17 mouse cellular contexts compared by ENCODE assay signal in genomic region chr2:105515326-105515725, GRCm38 (mm10).
A peak's percentile ranks its signal among the peaks of the same experiment; 100 is the strongest.
DNase-seq lines count a peak whose midpoint lies in the region; ATAC-seq and TF ChIP-seq lines count a peak whose summit lies in the region.
"Had no signal": no experiment of that assay in that cellular context is flagged by ENCODE, and none has a peak within 500 bp of the region (broad histone marks: within the 10 kb centered on the region; RNA-seq: fewer than 3 reads in every experiment).

No protein-coding gene starts in this region.

- TF ChIP-seq POLR2A in brain, embryonic 14.5 days (IDR thresholded peaks at IDR 0.05; ENCODE audit: borderline replicate concordance, extremely low read depth, insufficient read depth, insufficient read length, poor library complexity, severe bottlenecking): no peak

- H3K9me3 ChIP-seq in forebrain, embryonic 12.5 days: no peaks in the 10 kb centered on the region
- no peaks in the 10 kb centered on the region for H3K9me3 ChIP-seq in forebrain, embryonic 15.5 days
- no peaks in the 10 kb centered on the region for H3K9me3 ChIP-seq in hindbrain, postnatal 0 days (ENCODE audit: low read length)
- H3K9me3 ChIP-seq in hindbrain, embryonic 11.5 days (ENCODE audit: control insufficient read depth, low read length): no peaks in the 10 kb centered on the region
- H3K9me3 ChIP-seq in limb, embryonic 10.5 days (replicated peaks): no peaks in the 10 kb centered on the region
- H3K9me3 ChIP-seq: embryonic facial prominence, embryonic 12.5 days; embryonic facial prominence, embryonic 15.5 days; intestine, embryonic 15.5 days had no signal

- H3K9ac ChIP-seq in forebrain, embryonic 12.5 days: no peak overlapping the region
- no peak overlapping the region for H3K9ac ChIP-seq in forebrain, embryonic 15.5 days (replicated peaks)
- no peak overlapping the region for H3K9ac ChIP-seq in hindbrain, postnatal 0 days (replicated peaks; ENCODE audit: low read length)
- no peak overlapping the region for H3K9ac ChIP-seq in hindbrain, embryonic 11.5 days (ENCODE audit: low read depth, low read length)
- H3K9ac ChIP-seq: embryonic facial prominence, embryonic 12.5 days; embryonic facial prominence, embryonic 15.5 days; intestine, embryonic 15.5 days had no signal

- ATAC-seq in forebrain, embryonic 12.5 days (ENCODE audit: low FRiP score): no peak
- no peak for ATAC-seq in forebrain, embryonic 15.5 days (replicated peaks)
- peak; percentile 24; the same call in 1 of the 2 replicates for ATAC-seq in hindbrain, postnatal 0 days
- no peak for ATAC-seq in hindbrain, embryonic 11.5 days (ENCODE audit: low FRiP score)
- ATAC-seq: CD4-positive, CD25-positive, alpha-beta regulatory T cell, adult 4 months; intestine, embryonic 15.5 days had no signal

- 75% methylated on average over 3 of the region's 3 CpGs for WGBS in forebrain, embryonic 12.5 days
- WGBS in forebrain, embryonic 15.5 days: 42% methylated on average over 3 of the region's 3 CpGs
- 66% methylated on average over 3 of the region's 3 CpGs for WGBS in hindbrain, postnatal 0 days
- 90% methylated on average over 3 of the region's 3 CpGs for WGBS in hindbrain, embryonic 11.5 days
- 91% methylated on average over 3 of the region's 3 CpGs for WGBS in limb, embryonic 10.5 days

- no peak overlapping the region for H3K4me2 ChIP-seq in forebrain, embryonic 12.5 days
- no peak overlapping the region for H3K4me2 ChIP-seq in forebrain, embryonic 15.5 days (replicated peaks)
- no peak overlapping the region for H3K4me2 ChIP-seq in hindbrain, postnatal 0 days (ENCODE audit: low read depth, low read length)
- H3K4me2 ChIP-seq in hindbrain, embryonic 11.5 days (replicated peaks; ENCODE audit: low read depth, low read length): no peak overlapping the region
- H3K4me2 ChIP-seq: embryonic facial prominence, embryonic 12.5 days; embryonic facial prominence, embryonic 15.5 days; heart, embryonic 11.5 days; intestine, embryonic 15.5 days had no signal

- no peaks in the 10 kb centered on the region for H3K36me3 ChIP-seq in forebrain, embryonic 12.5 days (replicated peaks)
- no peaks in the 10 kb centered on the region for H3K36me3 ChIP-seq in forebrain, embryonic 15.5 days
- no peaks in the 10 kb centered on the region for H3K36me3 ChIP-seq in hindbrain, postnatal 0 days (ENCODE audit: insufficient read depth, low read length)
- H3K36me3 ChIP-seq in hindbrain, embryonic 11.5 days (ENCODE audit: control insufficient read depth, insufficient read depth, low read length): no peaks in the 10 kb centered on the region
- no peaks in the 10 kb centered on the region for H3K36me3 ChIP-seq in limb, embryonic 10.5 days
- H3K36me3 ChIP-seq: embryonic facial prominence, embryonic 12.5 days; embryonic facial prominence, embryonic 15.5 days; intestine, embryonic 15.5 days had no signal

- no peak for DNase-seq in hindbrain, postnatal 0 days (ENCODE audit: low spot score)
- no peak for DNase-seq in hindbrain, embryonic 11.5 days (ENCODE audit: low spot score)
- DNase-seq in brain, embryonic 14.5 days (ENCODE audit: low read depth): peak; percentile 58
- DNase-seq in limb, embryonic 10.5 days (ENCODE audit: low spot score): peak; percentile 2
- DNase-seq: adrenal gland, adult 2 months; adrenal gland, postnatal 25 days; gastrocnemius, postnatal 10 days; gastrocnemius, postnatal 36 days; kidney, adult 18-20 months; kidney, adult 9 months had no signal

- no peak overlapping the region for H3K4me3 ChIP-seq in forebrain, embryonic 12.5 days (replicated peaks)
- H3K4me3 ChIP-seq in forebrain, embryonic 15.5 days: no peak overlapping the region
- H3K4me3 ChIP-seq in hindbrain, postnatal 0 days (ENCODE audit: low read length): no peak overlapping the region
- no peak overlapping the region for H3K4me3 ChIP-seq in hindbrain, embryonic 11.5 days (ENCODE audit: low read depth, low read length)
- H3K4me3 ChIP-seq in limb, embryonic 10.5 days: no peak overlapping the region
- H3K4me3 ChIP-seq: embryonic facial prominence, embryonic 12.5 days; embryonic facial prominence, embryonic 15.5 days; intestine, embryonic 15.5 days had no signal

- H3K27me3 ChIP-seq in forebrain, embryonic 12.5 days: peaks cover 45% of the 10 kb centered on the region
- no peaks in the 10 kb centered on the region; the same call in 1 of the 2 replicates for H3K27me3 ChIP-seq in forebrain, embryonic 15.5 days
- no peaks in the 10 kb centered on the region for H3K27me3 ChIP-seq in hindbrain, postnatal 0 days (ENCODE audit: insufficient read depth, low read length)
- H3K27me3 ChIP-seq in hindbrain, embryonic 11.5 days (ENCODE audit: control insufficient read depth, insufficient read depth, low read length): no peaks in the 10 kb centered on the region; the same call in none of the 2 replicates
- H3K27me3 ChIP-seq in limb, embryonic 10.5 days (ENCODE audit: low read depth, poor library complexity, severe bottlenecking): no peaks in the 10 kb centered on the region
- H3K27me3 ChIP-seq: embryonic facial prominence, embryonic 12.5 days; embryonic facial prominence, embryonic 15.5 days; intestine, embryonic 15.5 days had no signal

- no peak for TF ChIP-seq CTCF in hindbrain, postnatal 0 days (IDR thresholded peaks at IDR 0.05; ENCODE audit: low read depth)
- no peak for TF ChIP-seq CTCF in brain, embryonic 14.5 days (IDR thresholded peaks at IDR 0.05; ENCODE audit: borderline replicate concordance, extremely low read depth, insufficient read depth, insufficient read length)

- H3K27ac ChIP-seq in forebrain, embryonic 12.5 days: 0 out of 2 replicates have a peak overlapping the region, but pooled peaks have one; percentile 26
- H3K27ac ChIP-seq in forebrain, embryonic 15.5 days (replicated peaks): no peak overlapping the region
- no peak overlapping the region for H3K27ac ChIP-seq in hindbrain, postnatal 0 days
- no peak overlapping the region for H3K27ac ChIP-seq in hindbrain, embryonic 11.5 days (ENCODE audit: low read depth, low read length)
- no peak overlapping the region for H3K27ac ChIP-seq in limb, embryonic 10.5 days
- H3K27ac ChIP-seq: embryonic facial prominence, embryonic 12.5 days; embryonic facial prominence, embryonic 15.5 days; intestine, embryonic 15.5 days had no signal

- H3K4me1 ChIP-seq in forebrain, embryonic 12.5 days: peaks cover 29% of the 10 kb centered on the region
- peaks cover 30% of the 10 kb centered on the region for H3K4me1 ChIP-seq in forebrain, embryonic 15.5 days
- 0 out of 2 replicates have a peak, but pooled peaks cover 4% of the 10 kb centered on the region for H3K4me1 ChIP-seq in hindbrain, postnatal 0 days (ENCODE audit: insufficient read depth, low read length)
- H3K4me1 ChIP-seq in hindbrain, embryonic 11.5 days (replicated peaks; ENCODE audit: control insufficient read depth, insufficient read depth, low read length): peaks cover 7% of the 10 kb centered on the region; the same call in 1 of the 2 replicates
- H3K4me1 ChIP-seq in limb, embryonic 10.5 days: no peaks in the 10 kb centered on the region
- H3K4me1 ChIP-seq: embryonic facial prominence, embryonic 12.5 days; embryonic facial prominence, embryonic 15.5 days; intestine, embryonic 15.5 days had no signal

Comparison
In these comparisons a context has a peak if more than half of its experiments do, and no peak if none do; other contexts are left out.
1. DNase-seq: peak in brain, embryonic 14.5 days (single experiment) and limb, embryonic 10.5 days (single experiment); none in hindbrain, postnatal 0 days (single experiment) and hindbrain, embryonic 11.5 days (single experiment).